Mouse (Mus musculus): Measurements from ENCODE around the gene Hspe1. TPM values are rescaled to one million over a fixed set of nuclear protein-coding genes. Genes with fewer than 3 reads are reported as not detected.
"Not testable (repeated sequence)": the region's sequence is repeated elsewhere in the genome, so short reads cannot be mapped to it uniquely, and the experiment has no call there.

Hspe1 gene
- polyA plus RNA-seq, 1 experiment = 914 TPM

GRCm38 (mm10) chr1:55109066-55109766 lies 21.3 kb downstream of the Hspe1 start:
- no peaks in the 10 kb centered on the region for H3K36me3 ChIP-seq (ENCODE audit: control insufficient read depth, insufficient read depth)
- no peak overlapping the region for H3ac ChIP-seq (ENCODE audit: control insufficient read depth, insufficient read length, low read depth)
- H3K79me3 ChIP-seq (ENCODE audit: low read depth) = no peaks in the 10 kb centered on the region
- TF ChIP-seq MYOG (IDR thresholded peaks at IDR 0.05; ENCODE audit: control insufficient read depth, extremely low read depth, insufficient read length) (no peak), MYOD1 (IDR thresholded peaks at IDR 0.05; ENCODE audit: control insufficient read depth, insufficient read length, low read depth) (no peak), CTCF (IDR thresholded peaks at IDR 0.05; ENCODE audit: control insufficient read depth, insufficient read depth, insufficient read length) (no peak), FOSL1 (IDR thresholded peaks at IDR 0.05; ENCODE audit: insufficient read depth, low read length, poor library complexity, severe bottlenecking) (no peak), CEBPB (IDR thresholded peaks at IDR 0.05; ENCODE audit: low read depth) (no peak), MAX (IDR thresholded peaks at IDR 0.05) (no peak), USF1 (IDR thresholded peaks at IDR 0.05; ENCODE audit: low read depth) (no peak)
- no peak overlapping the region for H3K4me3 ChIP-seq (ENCODE audit: insufficient read depth, poor library complexity, severe bottlenecking)
- H3K79me2 ChIP-seq (ENCODE audit: control insufficient read depth, insufficient read depth) = no peaks in the 10 kb centered on the region
- no peaks in the 10 kb centered on the region for H3K27me3 ChIP-seq (ENCODE audit: control insufficient read depth, insufficient read depth, insufficient read length)

GRCm38 (mm10) chr1:55123046-55123445 lies 35.1 kb downstream of the Hspe1 start:
- H3K36me3 ChIP-seq (ENCODE audit: control insufficient read depth, insufficient read depth) = no peaks in the 10 kb centered on the region
- H3ac ChIP-seq (ENCODE audit: control insufficient read depth, insufficient read length, low read depth) = no peak overlapping the region
- TF ChIP-seq MYOG (IDR thresholded peaks at IDR 0.05; ENCODE audit: control insufficient read depth, extremely low read depth, insufficient read length) (no peak), USF1 (IDR thresholded peaks at IDR 0.05; ENCODE audit: low read depth) (no peak)
- H3K4me3 ChIP-seq (ENCODE audit: insufficient read depth, poor library complexity, severe bottlenecking) = no peak overlapping the region
- no peaks in the 10 kb centered on the region for H3K27me3 ChIP-seq (ENCODE audit: control insufficient read depth, insufficient read depth, insufficient read length)
- no peaks in the 10 kb centered on the region for H3K79me2 ChIP-seq (ENCODE audit: control insufficient read depth, insufficient read depth)
- H3K79me3 ChIP-seq (ENCODE audit: low read depth) = no peaks in the 10 kb centered on the region

GRCm38 (mm10) chr1:55123561-55123960 lies 35.6 kb downstream of the Hspe1 start:
- Histone ChIP-seq H3ac (ENCODE audit: control insufficient read depth, insufficient read length, low read depth) (no peak overlapping the region), H3K79me2 (ENCODE audit: control insufficient read depth, insufficient read depth) (no peaks in the 10 kb centered on the region), H3K36me3 (ENCODE audit: control insufficient read depth, insufficient read depth) (no peaks in the 10 kb centered on the region), H3K4me3 (ENCODE audit: insufficient read depth, poor library complexity, severe bottlenecking) (no peak overlapping the region), H3K79me3 (ENCODE audit: low read depth) (no peaks in the 10 kb centered on the region), H3K27me3 (ENCODE audit: control insufficient read depth, insufficient read depth, insufficient read length) (no peaks in the 10 kb centered on the region)
- TF ChIP-seq CEBPB (IDR thresholded peaks at IDR 0.05; ENCODE audit: low read depth) (no peak), USF1 (IDR thresholded peaks at IDR 0.05; ENCODE audit: low read depth) (no peak), MAX (IDR thresholded peaks at IDR 0.05) (no peak), MYOG (IDR thresholded peaks at IDR 0.05; ENCODE audit: control insufficient read depth, extremely low read depth, insufficient read length) (no peak), FOSL1 (IDR thresholded peaks at IDR 0.05; ENCODE audit: insufficient read depth, low read length, poor library complexity, severe bottlenecking) (no peak), MYOD1 (IDR thresholded peaks at IDR 0.05; ENCODE audit: control insufficient read depth, insufficient read length, low read depth) (no peak), CTCF (IDR thresholded peaks at IDR 0.05; ENCODE audit: control insufficient read depth, insufficient read depth, insufficient read length) (no peak)

- not testable (repeated sequence) for H3ac ChIP-seq (ENCODE audit: control insufficient read depth, insufficient read length, low read depth)
Measured at GRCm38 (mm10) chr1:55124136-55124535, 36.2 kb downstream of the Hspe1 start.

GRCm38 (mm10) chr1:55129716-55130115 lies 41.8 kb downstream of the Hspe1 start:
- Histone ChIP-seq H3K79me2 (ENCODE audit: control insufficient read depth, insufficient read depth) (peaks cover 37% of the 10 kb centered on the region), H3K27me3 (ENCODE audit: control insufficient read depth, insufficient read depth, insufficient read length) (no peaks in the 10 kb centered on the region), H3K36me3 (ENCODE audit: control insufficient read depth, insufficient read depth) (peaks cover under 1% of the 10 kb centered on the region), H3ac (ENCODE audit: control insufficient read depth, insufficient read length, low read depth) (no peak overlapping the region), H3K79me3 (ENCODE audit: low read depth) (peaks cover 31% of the 10 kb centered on the region), H3K4me3 (ENCODE audit: insufficient read depth, poor library complexity, severe bottlenecking) (no peak overlapping the region)
- no peak for TF ChIP-seq CTCF (IDR thresholded peaks at IDR 0.05; ENCODE audit: control insufficient read depth, insufficient read depth, insufficient read length)
- TF ChIP-seq MYOD1 (IDR thresholded peaks at IDR 0.05; ENCODE audit: control insufficient read depth, insufficient read length, low read depth) = no peak
- TF ChIP-seq USF1 (IDR thresholded peaks at IDR 0.05; ENCODE audit: low read depth) = no peak
- TF ChIP-seq MAX (IDR thresholded peaks at IDR 0.05) = no peak
- no peak for TF ChIP-seq CEBPB (IDR thresholded peaks at IDR 0.05; ENCODE audit: low read depth)
- no peak for TF ChIP-seq FOSL1 (IDR thresholded peaks at IDR 0.05; ENCODE audit: insufficient read depth, low read length, poor library complexity, severe bottlenecking)
- no peak for TF ChIP-seq MYOG (IDR thresholded peaks at IDR 0.05; ENCODE audit: control insufficient read depth, extremely low read depth, insufficient read length)

More at GRCm38 (mm10) chr1:55124136-55124535, 36.2 kb downstream of the Hspe1 start:
- not testable (repeated sequence) for H3K36me3 ChIP-seq (ENCODE audit: control insufficient read depth, insufficient read depth); H3K4me3 ChIP-seq (ENCODE audit: insufficient read depth, poor library complexity, severe bottlenecking); H3K79me3 ChIP-seq (ENCODE audit: low read depth); H3K27me3 ChIP-seq (ENCODE audit: control insufficient read depth, insufficient read depth, insufficient read length); H3K79me2 ChIP-seq (ENCODE audit: control insufficient read depth, insufficient read depth)

GRCm38 (mm10) chr1:55130190-55130916 lies 42.4 kb downstream of the Hspe1 start:
- Histone ChIP-seq H3ac (ENCODE audit: control insufficient read depth, insufficient read length, low read depth) (no peak overlapping the region), H3K79me2 (ENCODE audit: control insufficient read depth, insufficient read depth) (peaks cover 43% of the 10 kb centered on the region), H3K36me3 (ENCODE audit: control insufficient read depth, insufficient read depth) (peaks cover 7% of the 10 kb centered on the region), H3K4me3 (ENCODE audit: insufficient read depth, poor library complexity, severe bottlenecking) (peak overlapping the region; percentile 80), H3K79me3 (ENCODE audit: low read depth) (peaks cover 35% of the 10 kb centered on the region), H3K27me3 (ENCODE audit: control insufficient read depth, insufficient read depth, insufficient read length) (no peaks in the 10 kb centered on the region)
- no peak for TF ChIP-seq FOSL1 (IDR thresholded peaks at IDR 0.05; ENCODE audit: insufficient read depth, low read length, poor library complexity, severe bottlenecking)
- no peak for TF ChIP-seq MYOD1 (IDR thresholded peaks at IDR 0.05; ENCODE audit: control insufficient read depth, insufficient read length, low read depth)
- no peak for TF ChIP-seq MYOG (IDR thresholded peaks at IDR 0.05; ENCODE audit: control insufficient read depth, extremely low read depth, insufficient read length)
- no peak for TF ChIP-seq CEBPB (IDR thresholded peaks at IDR 0.05; ENCODE audit: low read depth)
- TF ChIP-seq MAX (IDR thresholded peaks at IDR 0.05) = no peak
- no peak for TF ChIP-seq CTCF (IDR thresholded peaks at IDR 0.05; ENCODE audit: control insufficient read depth, insufficient read depth, insufficient read length)
- no peak for TF ChIP-seq USF1 (IDR thresholded peaks at IDR 0.05; ENCODE audit: low read depth)

Measured in C2C12 (cell line).